26 mouse cellular contexts compared by ENCODE assay signal in genomic region chr1:55581752-55582151, GRCm38 (mm10).
A peak's percentile ranks its signal among the peaks of the same experiment; 100 is the strongest.
DNase-seq lines count a peak whose midpoint lies in the region; ATAC-seq and TF ChIP-seq lines count a peak whose summit lies in the region.
"Had no signal": no experiment of that assay in that cellular context is flagged by ENCODE, and none has a peak within 500 bp of the region (broad histone marks: within the 10 kb centered on the region; RNA-seq: fewer than 3 reads in every experiment).

No protein-coding gene starts in this region.

- H3K27ac ChIP-seq in forebrain, embryonic 14.5 days (ENCODE audit: low read depth, low read length), result no peak overlapping the region
- no peak overlapping the region for H3K27ac ChIP-seq in forebrain, embryonic 11.5 days (ENCODE audit: low read depth, low read length)
- no peak overlapping the region for H3K27ac ChIP-seq in kidney, embryonic 16.5 days (ENCODE audit: low read length)
- H3K27ac ChIP-seq in hindbrain, embryonic 14.5 days, result no peak overlapping the region
- no peak overlapping the region for H3K27ac ChIP-seq in hindbrain, postnatal 0 days
- H3K27ac ChIP-seq: embryonic facial prominence, embryonic 12.5 days; heart, embryonic 10.5 days; layer of hippocampus, adult 2 months; left cerebral cortex, adult 2 months; limb, embryonic 13.5 days; lung, embryonic 15.5 days; midbrain, embryonic 10.5 days; midbrain, embryonic 15.5 days; neural tube, embryonic 12.5 days had no signal

- H3K9me3 ChIP-seq in forebrain, embryonic 14.5 days (replicated peaks; ENCODE audit: control insufficient read depth, low read length), result no peaks in the 10 kb centered on the region
- no peaks in the 10 kb centered on the region for H3K9me3 ChIP-seq in forebrain, embryonic 11.5 days (ENCODE audit: control insufficient read depth, low read length)
- no peaks in the 10 kb centered on the region for H3K9me3 ChIP-seq in kidney, embryonic 16.5 days (ENCODE audit: low read length)
- no peaks in the 10 kb centered on the region for H3K9me3 ChIP-seq in hindbrain, embryonic 14.5 days (ENCODE audit: control insufficient read depth, low read length)
- H3K9me3 ChIP-seq in hindbrain, postnatal 0 days (ENCODE audit: low read length), result no peaks in the 10 kb centered on the region
- H3K9me3 ChIP-seq: embryonic facial prominence, embryonic 12.5 days; heart, embryonic 10.5 days; limb, embryonic 13.5 days; lung, embryonic 15.5 days; midbrain, embryonic 10.5 days; midbrain, embryonic 15.5 days; neural tube, embryonic 12.5 days had no signal

- H3K4me3 ChIP-seq in forebrain, embryonic 14.5 days (ENCODE audit: low read depth, low read length), result no peak overlapping the region
- no peak overlapping the region for H3K4me3 ChIP-seq in forebrain, embryonic 11.5 days (ENCODE audit: low read depth, low read length)
- no peak overlapping the region for H3K4me3 ChIP-seq in kidney, embryonic 16.5 days (ENCODE audit: low read length)
- H3K4me3 ChIP-seq in hindbrain, embryonic 14.5 days (replicated peaks; ENCODE audit: low read length), result no peak overlapping the region
- no peak overlapping the region for H3K4me3 ChIP-seq in hindbrain, postnatal 0 days (ENCODE audit: low read length)
- H3K4me3 ChIP-seq: embryonic facial prominence, embryonic 12.5 days; heart, embryonic 10.5 days; layer of hippocampus, adult 2 months; left cerebral cortex, adult 2 months; limb, embryonic 13.5 days; lung, embryonic 15.5 days; midbrain, embryonic 10.5 days; midbrain, embryonic 15.5 days; neural tube, embryonic 12.5 days had no signal

- no peaks in the 10 kb centered on the region for H3K36me3 ChIP-seq in forebrain, embryonic 14.5 days (ENCODE audit: control insufficient read depth, insufficient read depth, low read length)
- H3K36me3 ChIP-seq in forebrain, embryonic 11.5 days (ENCODE audit: control insufficient read depth, insufficient read depth, low read length), result no peaks in the 10 kb centered on the region
- H3K36me3 ChIP-seq in kidney, embryonic 16.5 days (ENCODE audit: insufficient read depth, low read length), result no peaks in the 10 kb centered on the region
- H3K36me3 ChIP-seq in hindbrain, embryonic 14.5 days (replicated peaks; ENCODE audit: control insufficient read depth, insufficient read depth), result no peaks in the 10 kb centered on the region
- no peaks in the 10 kb centered on the region for H3K36me3 ChIP-seq in hindbrain, postnatal 0 days (ENCODE audit: insufficient read depth, low read length)
- H3K36me3 ChIP-seq: embryonic facial prominence, embryonic 12.5 days; heart, embryonic 10.5 days; limb, embryonic 13.5 days; lung, embryonic 15.5 days; midbrain, embryonic 10.5 days; midbrain, embryonic 15.5 days; neural tube, embryonic 12.5 days had no signal

- H3K4me1 ChIP-seq in forebrain, embryonic 14.5 days (ENCODE audit: control insufficient read depth, insufficient read depth, low read length), result no peaks in the 10 kb centered on the region
- no peaks in the 10 kb centered on the region for H3K4me1 ChIP-seq in forebrain, embryonic 11.5 days (replicated peaks; ENCODE audit: control insufficient read depth, insufficient read depth, low read length)
- peaks cover 10% of the 10 kb centered on the region; the same call in 1 of the 2 replicates for H3K4me1 ChIP-seq in kidney, embryonic 16.5 days (ENCODE audit: insufficient read depth, low read length)
- no peaks in the 10 kb centered on the region for H3K4me1 ChIP-seq in hindbrain, embryonic 14.5 days (replicated peaks; ENCODE audit: control insufficient read depth, insufficient read depth, low read length)
- H3K4me1 ChIP-seq in hindbrain, postnatal 0 days (ENCODE audit: insufficient read depth, low read length), result 0 out of 2 replicates have a peak, but pooled peaks cover 4% of the 10 kb centered on the region
- H3K4me1 ChIP-seq: embryonic facial prominence, embryonic 12.5 days; heart, embryonic 10.5 days; limb, embryonic 13.5 days; lung, embryonic 15.5 days; midbrain, embryonic 10.5 days; midbrain, embryonic 15.5 days had no signal

- peak; percentile 65 for ATAC-seq in forebrain, embryonic 14.5 days
- ATAC-seq in forebrain, embryonic 11.5 days (replicated peaks; ENCODE audit: low FRiP score), result no peak
- peak; percentile 24; the same call in 1 of the 2 replicates for ATAC-seq in kidney, embryonic 16.5 days (ENCODE audit: low FRiP score, low TSS enrichment)
- ATAC-seq in hindbrain, embryonic 14.5 days (ENCODE audit: low FRiP score), result peak; percentile 34; the same call in 1 of the 2 replicates
- ATAC-seq in hindbrain, postnatal 0 days, result peak; percentile 29; the same call in 1 of the 2 replicates
- ATAC-seq: intestine, postnatal 0 days; midbrain, embryonic 15.5 days had no signal

- 49% methylated on average over 2 of the region's 2 CpGs for WGBS in forebrain, embryonic 14.5 days
- 78% methylated on average over 2 of the region's 2 CpGs for WGBS in forebrain, embryonic 11.5 days
- 56% methylated on average over 2 of the region's 2 CpGs for WGBS in kidney, embryonic 16.5 days
- 56% methylated on average over 2 of the region's 2 CpGs for WGBS in hindbrain, embryonic 14.5 days
- 63% methylated on average over 2 of the region's 2 CpGs for WGBS in hindbrain, postnatal 0 days

- no peak for DNase-seq in forebrain, embryonic 14.5 days (ENCODE audit: low spot score)
- no peak for DNase-seq in forebrain, embryonic 11.5 days (ENCODE audit: low spot score)
- DNase-seq in kidney, postnatal 10 days, result no peak
- no peak for DNase-seq in hindbrain, embryonic 14.5 days (ENCODE audit: low spot score)
- DNase-seq in hindbrain, postnatal 0 days (ENCODE audit: low spot score), result no peak
- DNase-seq: adrenal gland, postnatal 25 days; B cell, adult 2 months; cerebellum, adult 8-10 months; embryo, embryonic 11 days; gastrocnemius, postnatal 25 days; heart, adult 11 months; heart, postnatal 36 days; kidney, postnatal 25 days; thymus, postnatal 4 days had no signal

- no peak overlapping the region for H3K4me2 ChIP-seq in forebrain, embryonic 14.5 days (ENCODE audit: low read length)
- no peak overlapping the region for H3K4me2 ChIP-seq in forebrain, embryonic 11.5 days (ENCODE audit: low read depth, low read length, severe bottlenecking)
- no peak overlapping the region for H3K4me2 ChIP-seq in kidney, embryonic 16.5 days (replicated peaks; ENCODE audit: low read depth, low read length)
- H3K4me2 ChIP-seq in hindbrain, embryonic 14.5 days (replicated peaks), result no peak overlapping the region
- no peak overlapping the region for H3K4me2 ChIP-seq in hindbrain, postnatal 0 days (ENCODE audit: low read depth, low read length)
- H3K4me2 ChIP-seq: embryonic facial prominence, embryonic 12.5 days; limb, embryonic 13.5 days; liver, embryonic 11.5 days; lung, embryonic 15.5 days; midbrain, embryonic 15.5 days; neural tube, embryonic 12.5 days had no signal

- no peak overlapping the region for H3K9ac ChIP-seq in forebrain, embryonic 14.5 days (ENCODE audit: low read length)
- H3K9ac ChIP-seq in forebrain, embryonic 11.5 days (ENCODE audit: low read length), result no peak overlapping the region
- H3K9ac ChIP-seq in kidney, embryonic 16.5 days (replicated peaks; ENCODE audit: low read length), result no peak overlapping the region
- no peak overlapping the region for H3K9ac ChIP-seq in hindbrain, embryonic 14.5 days
- H3K9ac ChIP-seq in hindbrain, postnatal 0 days (replicated peaks; ENCODE audit: low read length), result no peak overlapping the region
- H3K9ac ChIP-seq: embryonic facial prominence, embryonic 12.5 days; limb, embryonic 13.5 days; lung, embryonic 15.5 days; midbrain, embryonic 15.5 days; neural tube, embryonic 12.5 days had no signal

- TF ChIP-seq CTCF in hindbrain, postnatal 0 days (IDR thresholded peaks at IDR 0.05; ENCODE audit: low read depth), result no peak

- H3K27me3 ChIP-seq in forebrain, embryonic 14.5 days (replicated peaks; ENCODE audit: control insufficient read depth, insufficient read depth, low read length), result no peaks in the 10 kb centered on the region
- no peaks in the 10 kb centered on the region for H3K27me3 ChIP-seq in forebrain, embryonic 11.5 days (ENCODE audit: control insufficient read depth, insufficient read depth, low read length)
- H3K27me3 ChIP-seq in kidney, embryonic 16.5 days (ENCODE audit: insufficient read depth, low read length), result no peaks in the 10 kb centered on the region
- H3K27me3 ChIP-seq in hindbrain, embryonic 14.5 days (ENCODE audit: control insufficient read depth, insufficient read depth, low read length), result no peaks in the 10 kb centered on the region
- no peaks in the 10 kb centered on the region for H3K27me3 ChIP-seq in hindbrain, postnatal 0 days (ENCODE audit: insufficient read depth, low read length)
- H3K27me3 ChIP-seq: embryonic facial prominence, embryonic 12.5 days; limb, embryonic 13.5 days; lung, embryonic 15.5 days; midbrain, embryonic 15.5 days; neural tube, embryonic 12.5 days had no signal
